Mouse (Mus musculus): Measurements from ENCODE around the gene Oaz1.

DNA sequence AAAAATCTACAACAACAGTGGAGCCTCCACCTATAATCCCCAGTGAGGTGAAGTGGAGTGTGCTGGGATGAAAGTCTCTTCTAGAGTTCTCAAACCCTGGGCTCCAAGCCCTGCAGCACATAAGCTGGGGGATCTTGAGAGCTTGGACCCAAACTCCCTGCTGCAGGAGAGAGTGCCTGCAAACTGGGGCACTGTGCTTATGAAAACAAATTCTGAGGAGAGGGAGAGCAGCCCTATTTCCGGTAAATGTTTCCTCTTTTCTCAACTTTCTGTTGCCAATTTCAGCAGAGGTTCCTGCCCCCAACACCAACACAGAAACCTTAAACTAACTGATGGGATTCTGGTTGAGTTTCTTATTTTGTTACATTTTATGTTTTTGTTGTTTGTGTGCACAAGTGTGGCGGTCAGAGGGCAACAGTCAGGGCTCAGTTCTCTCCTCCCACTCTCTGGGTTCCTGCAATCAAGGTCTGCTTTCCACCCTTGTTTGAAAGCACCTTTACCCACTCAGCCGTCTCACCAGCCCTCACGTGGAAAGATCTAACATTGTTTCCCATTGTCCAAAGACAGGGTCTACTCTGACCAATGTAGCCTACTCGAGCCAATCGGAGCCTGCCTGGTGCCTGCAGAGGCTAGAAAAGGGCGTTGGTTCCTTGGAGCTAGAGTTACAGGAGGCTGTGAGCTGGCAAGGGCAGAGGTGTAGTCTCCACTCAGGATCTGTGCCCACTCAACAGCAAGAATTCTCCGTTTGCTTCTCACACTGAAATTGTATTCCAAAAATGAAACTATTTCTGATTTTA is 2.4 kb upstream of the Oaz1 start:
- TF ChIP-seq POLR2A (IDR thresholded peaks at IDR 0.05; ENCODE audit: borderline replicate concordance, insufficient read depth, low read length) (no peak), CTCF (IDR thresholded peaks at IDR 0.05; ENCODE audit: borderline replicate concordance, insufficient read depth, low read depth, low read length) (no peak)

All from cerebellum, adult 2 months (tissue).